Mouse (Mus musculus) heart, adult 9 months (tissue): Measurements from ENCODE around the gene Camp.
"Not testable (repeated sequence)": the region's sequence is repeated elsewhere in the genome, so short reads cannot be mapped to it uniquely, and the experiment has no call there.

Experiments used
- DNase-seq, 2 experiments: peaks; one replicate each; pipeline ENCODE4 v3.0.0; 2022; ENCODE audit warnings: low spot score in 2 of 2

Camp gene

DNA sequence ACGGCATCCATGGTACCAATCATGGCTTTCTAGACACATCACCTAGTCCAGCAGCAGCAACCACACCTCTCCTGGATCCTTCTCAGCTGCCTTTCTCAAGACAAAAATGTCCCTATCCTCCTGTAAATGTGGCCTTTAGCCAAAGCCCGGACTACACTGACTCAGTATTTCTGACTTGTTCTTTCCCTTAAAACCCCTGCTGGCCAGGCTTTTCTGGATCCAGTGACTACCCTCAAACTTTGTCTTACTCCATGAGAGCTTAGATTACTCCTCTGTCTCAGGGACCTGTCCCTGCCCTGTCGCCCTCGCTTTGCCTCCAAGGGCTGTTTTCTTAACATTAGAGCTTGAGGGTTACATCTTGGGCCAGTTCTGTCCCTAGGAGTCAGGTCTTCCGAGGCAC lies 682 bp upstream of the Camp start:
- no peak for DNase-seq

DNA sequence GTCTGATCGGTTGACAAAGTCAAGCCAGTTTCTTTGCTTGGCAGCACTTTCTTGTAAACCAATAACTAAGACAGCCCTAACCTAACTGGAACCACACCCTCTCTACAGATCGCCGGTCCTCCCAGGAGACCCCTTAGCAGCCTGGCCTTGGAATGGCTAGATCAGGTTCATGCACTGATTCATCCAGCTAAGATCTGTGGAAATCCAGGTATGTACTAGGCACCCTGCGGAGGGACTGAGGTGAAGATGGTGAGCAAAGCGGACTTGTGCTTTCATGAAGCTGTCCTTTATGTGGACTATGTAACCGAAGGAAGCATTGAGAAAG lies 16.4 kb downstream of the Camp start:
- DNase-seq: no peak

DNA sequence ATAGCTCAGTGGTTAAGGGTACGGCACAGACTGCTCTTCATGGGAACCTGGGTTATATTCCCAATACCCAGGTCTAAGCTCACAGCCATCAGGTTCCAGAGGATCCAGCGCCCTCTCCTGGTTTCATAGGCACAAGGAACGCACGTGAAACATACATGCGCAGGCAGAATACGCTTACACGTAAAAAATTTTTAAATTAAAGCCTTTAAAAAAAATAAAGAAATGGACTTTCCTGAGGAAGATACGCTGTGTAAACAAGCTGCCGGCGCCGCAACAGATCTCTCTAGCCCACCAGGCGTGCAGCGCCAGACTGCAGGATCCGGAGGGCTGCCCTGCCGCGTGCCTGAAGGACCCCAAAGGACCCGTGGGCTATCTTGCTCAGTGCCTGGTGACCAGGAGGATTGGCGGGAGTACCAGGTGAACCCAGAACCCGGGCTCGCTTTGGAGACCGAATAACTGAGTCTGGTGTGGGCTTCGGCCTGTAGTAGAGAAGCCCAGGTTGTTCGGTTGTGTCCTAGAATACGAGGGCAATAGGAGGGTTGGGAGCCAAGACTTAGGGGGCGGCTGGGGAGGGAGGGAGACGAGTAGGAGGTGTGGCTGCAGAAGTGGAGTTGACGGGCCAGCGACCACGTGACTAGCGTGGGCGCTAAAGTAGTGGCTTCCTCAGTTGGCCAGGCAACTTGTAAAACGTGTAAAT lies 16.9 kb downstream of the Camp start, which contains the start of gene Nme6:
Gene Nme6, plus strand, starts transcription at position 359 of the 697 bp plus-strand sequence.
- peak; percentile 80 to 87 for DNase-seq

DNA sequence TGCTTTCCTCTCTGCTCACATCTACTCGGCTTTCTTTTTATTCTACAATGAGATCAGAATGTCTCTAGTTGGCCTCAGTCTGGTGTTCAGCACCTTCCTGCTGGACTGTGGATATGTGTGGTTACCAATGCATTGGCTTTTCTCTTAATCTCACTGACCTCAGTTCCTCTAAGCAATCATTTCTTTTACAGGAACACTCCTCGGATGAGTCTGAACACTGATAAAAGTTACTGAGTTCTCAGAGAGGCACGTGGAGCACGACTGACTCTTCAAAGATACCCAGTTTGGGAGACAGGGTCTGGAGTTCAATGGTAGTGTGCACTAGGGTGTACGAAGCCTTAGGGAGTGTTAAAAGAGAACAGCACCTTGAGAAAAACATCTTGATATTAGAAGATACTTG lies 23.2 kb downstream of the Camp start:
- no peak for DNase-seq

DNA sequence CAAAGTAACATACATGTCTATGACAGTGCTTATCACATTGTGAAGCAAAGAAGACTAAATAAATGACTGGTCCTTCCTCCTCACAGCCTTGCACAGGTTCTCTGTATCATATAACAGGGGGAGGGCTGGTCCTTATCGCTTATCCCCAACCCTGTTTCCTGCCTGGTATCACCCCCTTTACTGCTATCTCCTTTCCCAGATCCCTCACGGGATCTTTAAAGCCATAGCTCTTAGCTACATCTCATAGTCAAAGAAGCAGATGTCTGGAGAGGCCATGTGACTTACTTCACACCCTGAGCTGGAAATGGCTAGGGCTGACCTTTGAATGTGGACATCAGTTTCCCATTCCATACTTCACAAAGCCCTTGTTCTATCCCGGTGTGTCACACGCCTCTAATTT lies 23.7 kb downstream of the Camp start:
- no peak for DNase-seq

DNA sequence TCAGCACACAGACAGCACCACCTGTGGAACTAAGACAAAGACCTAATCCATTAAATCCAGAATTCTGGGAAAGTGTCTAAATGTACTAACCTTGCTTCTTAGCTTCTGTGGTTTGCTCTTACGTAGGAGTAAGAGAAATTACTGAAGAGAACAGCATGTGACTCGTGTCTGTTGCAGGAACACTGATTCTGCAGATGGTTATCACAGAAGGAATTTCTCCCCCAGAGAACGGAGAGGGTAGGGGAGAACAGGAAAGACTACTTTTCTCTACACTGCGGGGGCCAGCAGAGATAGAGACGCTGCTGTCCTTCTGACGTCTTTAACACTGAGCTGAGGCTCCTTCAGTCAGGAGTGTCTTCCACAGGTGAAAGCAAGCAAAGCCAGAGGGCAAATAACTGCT lies 33.1 kb downstream of the Camp start:
- DNase-seq: no peak

GRCm38 (mm10) chr9:109813424-109813823 lies 36.0 kb downstream of the Camp start:
- no peak for DNase-seq

DNA sequence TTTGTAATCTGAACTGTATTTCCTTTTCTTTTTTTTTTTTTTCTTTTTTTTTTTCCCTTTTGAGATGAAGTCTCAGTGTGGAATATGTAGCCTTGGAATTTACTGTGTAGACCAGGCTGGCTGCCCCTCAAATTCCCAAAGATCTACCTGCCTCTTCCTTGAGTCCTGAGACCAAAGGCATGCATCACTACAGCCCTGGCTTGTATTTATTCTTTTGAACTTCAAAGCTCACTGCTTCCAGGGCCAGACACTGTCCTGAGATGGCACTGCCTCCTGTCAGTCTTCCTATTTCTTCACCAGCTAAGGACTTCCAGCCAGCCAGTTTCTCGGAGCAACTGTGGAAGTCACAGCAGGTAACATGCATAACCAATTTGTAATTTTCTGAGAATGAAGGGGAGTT lies 37.4 kb downstream of the Camp start, which contains the start of gene Spink8:
Gene Spink8, plus strand, starts transcription at position 301 of the 400 bp plus-strand sequence.
- DNase-seq: no peak

DNA sequence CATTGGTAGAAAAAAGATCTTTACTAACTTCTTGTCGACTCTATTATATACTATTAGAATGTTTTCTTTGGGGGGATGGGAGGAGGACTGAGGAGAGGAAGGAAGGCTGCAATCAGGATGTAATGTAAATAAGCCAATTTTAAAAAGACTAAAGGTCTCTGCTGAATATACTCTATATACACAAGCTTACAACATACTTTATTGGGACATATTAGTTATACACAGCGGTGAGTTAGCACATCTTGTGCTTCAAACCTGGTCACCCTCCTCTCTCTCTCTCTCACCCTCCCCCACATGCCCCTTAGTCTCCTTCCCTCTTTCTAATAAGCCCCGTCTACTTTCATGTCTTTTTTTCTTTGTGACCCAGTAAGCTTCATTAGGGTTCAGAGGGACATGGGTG lies 41.5 kb downstream of the Camp start:
- DNase-seq: no peak

DNA sequence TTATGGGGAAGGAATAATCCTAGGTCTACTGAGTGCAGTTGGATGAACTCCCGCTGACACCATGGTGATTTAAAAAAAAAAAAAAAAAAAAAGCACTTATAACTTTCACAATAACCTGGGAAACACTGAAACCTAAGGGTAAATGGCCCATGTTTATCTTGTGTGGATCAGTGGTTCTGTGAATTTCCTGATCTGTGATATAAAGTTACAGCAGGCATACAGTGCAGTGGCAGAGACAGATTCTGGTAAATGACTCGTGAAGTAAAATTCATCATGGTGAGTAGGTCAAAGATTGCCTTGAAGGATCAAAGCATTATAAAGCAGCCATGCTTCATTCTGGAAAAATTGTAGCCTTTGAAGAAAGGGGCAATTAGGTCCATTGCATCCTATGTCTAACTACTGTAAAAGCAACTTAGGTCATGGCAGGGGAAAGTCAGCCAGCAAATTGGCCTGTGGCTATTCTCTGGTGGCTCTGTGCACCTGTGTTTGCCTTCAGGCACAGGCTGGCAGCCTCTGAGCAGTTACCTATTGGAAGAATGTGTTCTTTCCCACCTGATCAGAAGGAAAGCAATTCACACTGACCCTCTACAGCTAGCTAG lies 42.6 kb downstream of the Camp start:
- no peak for DNase-seq

GRCm38 (mm10) chr9:109806260-109806659 lies 43.2 kb downstream of the Camp start:
- no peak for DNase-seq

DNA sequence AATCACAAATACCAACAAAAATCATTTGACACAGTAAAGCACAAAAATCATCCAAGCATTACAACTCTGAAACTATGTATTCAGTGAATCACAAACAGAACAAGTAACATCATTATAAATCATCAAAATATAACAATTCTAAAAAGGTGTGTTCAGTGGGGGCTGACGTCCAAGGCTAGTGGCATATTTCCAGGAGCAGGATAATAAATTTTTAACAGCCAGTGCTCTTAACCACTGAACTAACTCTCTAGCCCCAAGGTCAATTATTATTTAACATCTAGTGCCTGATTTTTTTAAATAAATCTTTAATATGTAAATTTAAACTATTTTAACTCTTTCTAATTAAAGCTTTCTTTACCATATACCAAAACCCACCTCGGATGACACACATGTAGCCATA lies 43.8 kb downstream of the Camp start:
- DNase-seq: not testable (repeated sequence)

DNA sequence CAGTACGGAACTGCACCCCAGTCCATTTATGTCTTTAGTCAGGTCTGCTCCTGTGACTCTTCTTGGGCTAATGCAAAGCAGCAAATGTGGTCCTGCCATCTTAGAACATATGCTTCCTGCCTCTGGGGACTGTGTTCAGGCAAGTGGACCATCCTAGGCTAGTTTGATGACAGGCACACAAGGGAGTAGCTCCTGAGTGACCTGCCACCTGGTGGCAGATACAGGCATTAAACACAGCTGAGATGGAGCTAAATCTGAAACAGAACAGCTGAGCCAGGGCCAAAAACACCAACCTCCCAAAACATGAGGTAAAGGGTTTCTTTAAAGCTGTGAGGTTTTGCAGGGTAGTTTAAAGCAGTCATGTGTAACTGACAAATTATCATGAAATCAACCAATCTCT lies 51.4 kb downstream of the Camp start:
- DNase-seq: no peak
